Mouse (Mus musculus) limb, embryonic 14.5 days (tissue): Measurements from ENCODE around the gene Slc30a2. TPM values are rescaled to one million over a fixed set of nuclear protein-coding genes. Genes with fewer than 3 reads are reported as not detected.

Experiments used
- ATAC-seq: fragments of 200-750 bp; cut with Nextera tagmentation; 2 replicates; pipeline ENCODE4 v1.8.0; 2017; ENCODE audit warnings: low read depth, moderate number of reproducible peaks, moderate TSS enrichment; ENCODE audit not compliant: low FRiP score
- DNase-seq: peaks from one replicate; pipeline ENCODE4 v3.0.0-alpha.2; 2015; ENCODE audit warnings: low spot score
- H3K27ac ChIP-seq: fragments of 300-500 bp; sonication (generic); replicated peaks from 2 replicates; pipeline ENCODE4 v1.5.1; 2014; ENCODE audit warnings: low read depth, mild to moderate bottlenecking, low read length, moderate library complexity, mixed read lengths
- H3K27me3 ChIP-seq: fragments of 300-500 bp; sonication (generic); 2 replicates; pipeline ENCODE4 v1.6.1; 2014; ENCODE audit warnings: low read length, mixed read lengths; ENCODE audit not compliant: control insufficient read depth, insufficient read depth
- H3K36me3 ChIP-seq: fragments of 300-500 bp; sonication (generic); 2 replicates; pipeline ENCODE4 v1.6.1; 2014; ENCODE audit warnings: mild to moderate bottlenecking, low read length, moderate library complexity, mixed read lengths; ENCODE audit not compliant: control insufficient read depth, insufficient read depth
- H3K4me1 ChIP-seq: fragments of 300-500 bp; sonication (generic); 2 replicates; pipeline ENCODE4 v1.6.1; 2014; ENCODE audit warnings: antibody characterized with exemption, low read length, mixed read lengths; ENCODE audit not compliant: control insufficient read depth, insufficient read depth
- H3K4me2 ChIP-seq: fragments of 300-500 bp; sonication (generic); replicated peaks from 2 replicates; pipeline ENCODE4 v1.6.1; 2014; ENCODE audit warnings: low read depth, mild to moderate bottlenecking, low read length, moderate library complexity; ENCODE audit not compliant: severe bottlenecking
- H3K4me3 ChIP-seq: fragments of 300-500 bp; sonication (generic); replicated peaks from 2 replicates; pipeline ENCODE4 v1.5.1; 2014; ENCODE audit warnings: low read length
- H3K9ac ChIP-seq: fragments of 300-500 bp; sonication (generic); 2 replicates; pipeline ENCODE4 v1.6.1; 2014; ENCODE audit warnings: mild to moderate bottlenecking, low read depth, low read length, moderate library complexity; ENCODE audit not compliant: severe bottlenecking
- H3K9me3 ChIP-seq: fragments of 300-500 bp; sonication (generic); 2 replicates; pipeline ENCODE4 v1.6.1; 2016; ENCODE audit warnings: low read length; ENCODE audit not compliant: control insufficient read depth
- POLR2A ChIP-seq: fragments of 200-500 bp; IDR thresholded peaks from 2 replicates; pipeline ENCODE4 v1.8.0; 2012; ENCODE audit warnings: inconsistent platforms, mild to moderate bottlenecking, moderate library complexity, borderline replicate concordance; ENCODE audit not compliant: insufficient read depth, insufficient read length; ENCODE audit errors: extremely low read depth
- WGBS: fragments of 180-500 bp; shearing (Covaris S2); extraction: QIAGEN DNeasy Blood & Tissue Kit; methylation state at CpG from one replicate; pipeline ENCODE4 v1.1.7; 2014; 5-methylcytosine and 5-hydroxymethylcytosine counted together
- polyA plus RNA-seq, 2 experiments: library from polyadenylated mRNA; depleted of rRNA in 1 of 2; stranded (reverse) in 1 of 2; unstranded in 1 of 2; fragments of >200 nt; fragmentation: Nextera tagmentation in 1 of 2; extraction: Ambion mirVana in 1 of 2; gene quantifications; 2 replicates each; pipeline versions ENCODE4 v1.2.1 to v1.2.3; 2012 to 2014

The Slc30a2 gene
- polyA plus RNA-seq, 2 experiments = 0.21 to 0.78 TPM

DNA sequence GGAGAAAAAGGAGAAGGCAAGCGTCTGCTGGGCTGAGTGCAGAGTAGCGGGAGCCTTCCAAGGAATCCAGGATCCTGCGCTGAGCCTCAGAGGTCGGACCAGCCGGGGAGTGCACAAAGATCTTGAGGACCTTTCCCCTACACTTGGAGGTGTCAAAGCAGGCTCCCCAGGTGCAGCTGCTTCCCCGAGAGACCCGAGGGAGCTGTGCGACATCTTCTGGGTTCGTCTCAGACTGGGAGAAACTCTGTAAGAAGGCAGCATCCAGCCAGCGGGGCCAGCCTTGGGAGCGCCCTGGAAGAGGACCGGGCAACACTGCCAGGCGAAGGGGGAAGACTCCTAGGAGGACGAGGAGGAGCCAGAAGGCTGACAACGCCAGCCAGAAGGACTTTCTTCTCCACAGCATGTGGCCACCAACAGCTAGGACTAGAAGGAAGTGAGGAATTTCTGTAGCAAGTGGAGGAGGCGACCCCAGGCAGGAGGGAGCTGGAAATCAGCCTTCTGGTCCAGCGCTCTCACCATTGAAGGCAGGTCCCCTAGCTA is 28.4 kb downstream of the Slc30a2 start:
- WGBS = under 1% methylated on average over 17 of the region's 17 CpGs

DNA sequence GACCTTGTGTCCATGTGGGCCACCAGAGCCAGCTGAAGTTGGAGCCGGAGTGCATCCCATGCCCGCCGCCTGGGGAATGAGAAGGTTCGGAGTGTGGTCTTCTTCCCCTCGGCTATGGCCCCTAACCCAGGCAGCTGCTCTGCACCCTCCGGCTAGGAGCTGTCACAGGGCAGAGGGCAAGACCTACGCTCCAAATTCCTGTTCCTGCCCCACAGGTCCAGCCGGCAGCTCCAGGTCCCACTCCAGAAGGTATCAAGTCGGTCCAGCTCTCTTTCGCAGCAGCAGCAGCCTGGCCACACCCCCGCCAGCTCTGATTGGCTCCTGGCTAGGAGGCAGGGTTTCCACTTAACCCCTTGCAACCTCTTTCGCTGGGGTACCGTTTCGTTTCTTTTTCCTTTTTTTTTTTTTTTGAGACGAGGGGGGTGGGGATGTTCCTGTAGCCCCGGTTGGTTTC is 29.3 kb downstream of the Slc30a2 start:
- peak overlapping the region; percentile 49 for H3K4me3 ChIP-seq
- no peak for TF ChIP-seq POLR2A
- peak; percentile 88 for ATAC-seq
- under 1% methylated on average over 16 of the region's 16 CpGs for WGBS
- no peaks in the 10 kb centered on the region for H3K9me3 ChIP-seq
- peak overlapping the region; percentile 48 for H3K9ac ChIP-seq
- peaks cover 31% of the 10 kb centered on the region for H3K27me3 ChIP-seq
- no peak overlapping the region for H3K27ac ChIP-seq
- peak overlapping the region; percentile 86 for H3K4me2 ChIP-seq
- peak; percentile 79 for DNase-seq
- peaks cover 15% of the 10 kb centered on the region for H3K4me1 ChIP-seq
- H3K36me3 ChIP-seq = no peaks in the 10 kb centered on the region

More for the DNA sequence above, 28.4 kb downstream of the Slc30a2 start:
- Histone ChIP-seq H3K9ac (peak overlapping the region; percentile 48; the same call in 1 of the 2 replicates), H3K27me3 (peaks cover 31% of the 10 kb centered on the region), H3K27ac (no peak overlapping the region), H3K4me3 (peak overlapping the region; percentile 49), H3K36me3 (no peaks in the 10 kb centered on the region), H3K9me3 (no peaks in the 10 kb centered on the region), H3K4me1 (peaks cover 15% of the 10 kb centered on the region), H3K4me2 (peak overlapping the region; percentile 86)
- ATAC-seq = no peak
- no peak for DNase-seq
- TF ChIP-seq POLR2A = no peak

DNA sequence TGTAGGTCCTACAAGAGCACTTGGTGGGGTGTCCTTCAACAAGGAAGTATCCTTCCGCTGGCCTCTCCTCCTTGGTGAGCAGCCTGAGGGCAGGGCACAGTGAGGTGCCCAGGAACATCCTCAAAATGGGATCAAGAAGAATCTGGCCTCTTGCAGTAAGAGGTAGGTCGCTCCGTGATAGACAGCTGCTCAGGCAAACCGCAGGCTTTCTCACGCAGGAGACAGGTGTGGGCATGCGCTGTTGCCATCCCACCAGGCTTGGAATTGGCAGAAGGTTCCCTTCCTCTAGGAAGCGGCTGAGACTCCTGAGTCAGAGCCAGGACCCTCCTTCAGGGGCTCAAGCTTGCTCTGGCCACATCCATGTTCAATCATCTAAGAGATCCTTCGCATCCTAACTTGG is 30.3 kb downstream of the Slc30a2 start:
- WGBS = 77% methylated on average over 8 of the region's 8 CpGs
- H3K9ac ChIP-seq = no peak overlapping the region
- peaks cover 19% of the 10 kb centered on the region for H3K4me1 ChIP-seq
- H3K4me3 ChIP-seq = no peak overlapping the region
- H3K36me3 ChIP-seq = no peaks in the 10 kb centered on the region
- H3K9me3 ChIP-seq = no peaks in the 10 kb centered on the region
- H3K4me2 ChIP-seq = no peak overlapping the region; the same call in 1 of the 2 replicates
- no peak overlapping the region for H3K27ac ChIP-seq
- DNase-seq = no peak
- ATAC-seq = no peak
- no peak for TF ChIP-seq POLR2A
- H3K27me3 ChIP-seq = peaks cover 31% of the 10 kb centered on the region

DNA sequence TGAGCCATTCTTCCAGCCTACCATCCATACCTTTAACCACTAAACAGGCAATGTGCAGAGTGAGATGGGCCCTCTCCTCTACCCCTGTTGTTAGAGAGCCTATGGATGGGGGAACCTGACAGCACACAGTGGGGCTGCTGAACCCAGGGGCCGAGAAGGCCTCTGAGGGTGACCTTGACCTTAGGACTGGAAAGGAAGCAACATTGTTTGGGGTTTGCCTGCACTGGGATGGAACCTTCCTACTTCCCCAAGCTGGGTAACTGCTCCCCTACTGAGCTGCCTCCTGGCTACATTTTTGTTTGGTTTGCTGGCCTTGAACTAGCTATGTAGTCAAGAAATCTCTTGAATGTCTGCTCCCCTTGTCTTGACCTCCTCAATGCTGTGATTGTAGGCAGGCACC is 31.3 kb downstream of the Slc30a2 start:
- Histone ChIP-seq H3K9ac (no peak overlapping the region), H3K27me3 (peaks cover 30% of the 10 kb centered on the region), H3K36me3 (no peaks in the 10 kb centered on the region), H3K4me3 (no peak overlapping the region), H3K4me2 (no peak overlapping the region), H3K9me3 (no peaks in the 10 kb centered on the region), H3K27ac (no peak overlapping the region), H3K4me1 (peaks cover 22% of the 10 kb centered on the region)
- ATAC-seq (no peak), DNase-seq (no peak)
- no peak for TF ChIP-seq POLR2A
- WGBS = 63% methylated on average over 1 of the region's 1 CpGs

DNA sequence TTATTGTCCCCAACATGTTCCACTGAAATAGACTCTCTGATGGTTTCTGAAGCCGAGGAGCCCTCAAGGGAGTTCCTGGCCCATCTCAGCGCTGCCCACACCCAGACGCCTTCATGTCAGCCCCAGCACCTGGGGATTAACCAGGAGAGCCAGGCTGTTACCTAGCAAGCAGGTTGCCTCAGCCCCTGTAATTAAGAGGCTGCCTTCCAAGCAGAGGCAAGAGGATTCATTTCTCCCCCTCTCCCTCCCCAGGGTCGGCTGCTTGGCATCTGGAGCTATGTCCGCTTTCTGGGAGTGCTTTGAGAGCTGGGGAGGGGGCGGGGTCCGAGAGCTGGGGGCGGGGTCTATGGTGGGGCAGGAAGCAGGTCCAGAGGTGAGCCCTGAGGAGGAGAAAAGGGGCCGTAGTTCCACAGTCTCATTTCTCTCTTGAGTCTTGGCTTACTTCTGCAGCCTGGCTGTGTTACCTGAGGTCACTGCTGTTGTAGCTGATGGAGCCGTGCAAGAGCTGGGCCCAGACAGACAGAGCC is 35.2 kb downstream of the Slc30a2 start:
- Histone ChIP-seq H3K27ac (no peak overlapping the region), H3K27me3 (no peaks in the 10 kb centered on the region), H3K4me2 (no peak overlapping the region), H3K9ac (no peak overlapping the region), H3K4me1 (peaks cover 6% of the 10 kb centered on the region; the same call in 1 of the 2 replicates), H3K4me3 (no peak overlapping the region), H3K36me3 (no peaks in the 10 kb centered on the region), H3K9me3 (no peaks in the 10 kb centered on the region)
- TF ChIP-seq POLR2A = no peak
- DNase-seq (no peak), ATAC-seq (no peak)
- 21% methylated on average over 9 of the region's 10 CpGs for WGBS
